Mouse (Mus musculus): ENCODE results near the gene Mrps10. TPM values are rescaled to one million over a fixed set of nuclear protein-coding genes. Genes with fewer than 3 reads are reported as not detected.

Mrps10 gene
- polyA plus RNA-seq (2017; shearing (Covaris generic)): 51.5 TPM

GRCm38 (mm10) chr17:47368401-47369086 is at the start of gene Mrps10:
TSS of gene Mrps10 (plus strand) at chr17:47368887.

GRCm38 (mm10) chr17:47385145-47385544 is 16.5 kb downstream of the Mrps10 start, which contains the start of gene Guca1b:
TSS of gene Guca1b (plus strand) at chr17:47385393.

GRCm38 (mm10) chr17:47400451-47400850 is 31.8 kb downstream of the Mrps10 start, which contains the start of gene Guca1a:
TSS of gene Guca1a (minus strand) at chr17:47400584.

Other genes starting within 250 kb of the Mrps10 start
- gene Guca1b, start 16.5 kb downstream of the Mrps10 start, polyA plus RNA-seq (2017; shearing (Covaris generic)): 2.2 TPM
- gene Guca1a, start 31.7 kb downstream of the Mrps10 start, polyA plus RNA-seq (2017; shearing (Covaris generic)): not detected
- not detected for gene AI661453, start 67.7 kb downstream of the Mrps10 start, polyA plus RNA-seq (2017; shearing (Covaris generic))
- not detected for gene 1700001C19Rik, start 68.5 kb downstream of the Mrps10 start, polyA plus RNA-seq (2017; shearing (Covaris generic))
- 60.2 TPM for gene Taf8, start 133.4 kb downstream of the Mrps10 start, polyA plus RNA-seq (2017; shearing (Covaris generic))
- 261 TPM for gene Ccnd3, start 136.2 kb downstream of the Mrps10 start, polyA plus RNA-seq (2017; shearing (Covaris generic))
- gene Bysl, start 242.6 kb downstream of the Mrps10 start, polyA plus RNA-seq (2017; shearing (Covaris generic)): 19.5 TPM
- gene Med20, start 242.7 kb downstream of the Mrps10 start, polyA plus RNA-seq (2017; shearing (Covaris generic)): 45.5 TPM
- 0.29 TPM for gene Gm20517, start 242.7 kb downstream of the Mrps10 start, polyA plus RNA-seq (2017; shearing (Covaris generic))